Mouse (Mus musculus) stomach, embryonic 14.5 days (tissue): ENCODE data around the gene A730071L15Rik. TPM values are rescaled to one million over a fixed set of nuclear protein-coding genes. Genes with fewer than 3 reads are reported as not detected.

Experiments used
- ATAC-seq: fragments of 200-750 bp; cut with Nextera tagmentation; 2 replicates; pipeline ENCODE4 v1.8.0; 2017; ENCODE audit warnings: low read depth, moderate TSS enrichment; ENCODE audit not compliant: insufficient number of reproducible peaks, insufficient read depth, low FRiP score
- H3K27ac ChIP-seq: fragments of 300-500 bp; sonication (generic); 2 replicates; pipeline ENCODE4 v1.5.1; 2014; ENCODE audit warnings: mild to moderate bottlenecking, low read length, moderate library complexity, mixed read lengths
- H3K27me3 ChIP-seq: fragments of 300-500 bp; sonication (generic); 2 replicates; pipeline ENCODE4 v1.6.1; 2014; ENCODE audit warnings: low read length, control low read depth, mixed read lengths; ENCODE audit not compliant: control insufficient read depth, insufficient read depth
- H3K36me3 ChIP-seq: fragments of 300-500 bp; sonication (generic); 2 replicates; pipeline ENCODE4 v1.6.1; 2014; ENCODE audit warnings: mild to moderate bottlenecking, control low read depth, low read length, moderate library complexity, mixed read lengths; ENCODE audit not compliant: control insufficient read depth, insufficient read depth
- H3K4me1 ChIP-seq: fragments of 300-500 bp; sonication (generic); 2 replicates; pipeline ENCODE4 v1.6.1; 2014; ENCODE audit warnings: low read length, control low read depth, mixed read lengths; ENCODE audit not compliant: control insufficient read depth, insufficient read depth
- H3K4me2 ChIP-seq: fragments of 300-500 bp; sonication (generic); replicated peaks from 2 replicates; pipeline ENCODE4 v1.6.1; 2014; ENCODE audit warnings: low read depth, low read length, control low read depth
- H3K4me3 ChIP-seq: fragments of 300-500 bp; sonication (generic); 2 replicates; pipeline ENCODE4 v1.5.1; 2014; ENCODE audit warnings: low read depth, low read length, control low read depth
- H3K9ac ChIP-seq: fragments of 300-500 bp; sonication (generic); replicated peaks from 2 replicates; pipeline ENCODE4 v1.6.1; 2014; ENCODE audit warnings: low read depth, mild to moderate bottlenecking, control low read depth, low read length, moderate library complexity, mixed read lengths
- H3K9me3 ChIP-seq: fragments of 300-500 bp; sonication (generic); 2 replicates; pipeline ENCODE4 v1.6.1; 2016; ENCODE audit warnings: low read depth, low read length, control low read depth; ENCODE audit not compliant: control insufficient read depth
- WGBS: fragments of 180-500 bp; shearing (Covaris S2); extraction: QIAGEN DNeasy Blood & Tissue Kit; methylation state at CpG from one replicate; pipeline ENCODE4 v1.1.7; 2014; 5-methylcytosine and 5-hydroxymethylcytosine counted together
- polyA plus RNA-seq: library from polyadenylated mRNA; unstranded; fragments of >200 nt; fragmentation: Nextera tagmentation; extraction: Ambion mirVana; gene quantifications from 2 replicates; pipeline ENCODE4 v1.2.1, GENCODE M21; 2014

The A730071L15Rik gene
- polyA plus RNA-seq, 1 experiment from 2014 or later = 0.93 TPM

DNA sequence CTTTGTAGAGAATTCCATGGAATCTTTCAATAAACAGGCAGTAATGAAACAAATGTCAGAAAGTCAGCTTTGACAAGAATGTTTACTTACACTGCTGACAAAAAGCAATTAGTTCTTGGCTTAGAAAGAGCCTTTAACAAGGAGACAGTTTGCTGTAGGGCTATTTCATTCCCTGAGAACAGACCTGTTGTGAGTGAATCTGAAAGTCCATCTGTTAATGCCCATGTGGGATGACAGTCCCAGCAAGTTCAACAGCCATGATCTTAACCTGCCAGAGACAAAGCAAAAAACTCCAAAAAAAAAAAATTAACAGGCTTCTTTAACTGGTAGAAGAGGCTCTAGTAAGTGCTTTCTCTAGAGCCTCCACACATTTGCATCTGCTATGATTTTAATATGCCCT, 38.3 kb upstream of the A730071L15Rik start:
- Histone ChIP-seq H3K4me1 (no peaks in the 10 kb centered on the region), H3K27ac (no peak overlapping the region), H3K9me3 (no peaks in the 10 kb centered on the region), H3K27me3 (no peaks in the 10 kb centered on the region), H3K9ac (no peak overlapping the region), H3K36me3 (no peaks in the 10 kb centered on the region), H3K4me3 (no peak overlapping the region), H3K4me2 (no peak overlapping the region)
- no peak for ATAC-seq

DNA sequence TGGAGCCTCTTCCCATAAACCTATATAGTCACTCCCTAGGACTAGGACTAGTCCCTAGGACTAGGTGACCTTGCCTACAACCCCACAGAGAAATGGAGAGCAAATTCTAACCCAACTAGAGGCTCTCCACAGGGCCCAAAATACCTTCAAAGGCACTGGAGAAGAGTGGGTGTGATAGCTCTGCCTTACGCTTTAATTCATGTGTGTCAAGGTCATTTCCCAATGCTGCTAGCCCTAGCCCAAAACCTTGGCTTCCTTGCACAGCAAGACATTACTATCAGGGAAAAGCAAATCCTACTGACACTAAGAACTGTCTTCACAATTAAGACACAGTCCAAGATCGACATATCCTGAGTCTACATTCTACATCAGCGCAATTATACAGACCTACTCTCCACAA, 36.8 kb upstream of the A730071L15Rik start:
- no peak overlapping the region for H3K9ac ChIP-seq
- H3K4me2 ChIP-seq = no peak overlapping the region
- no peak overlapping the region for H3K4me3 ChIP-seq
- H3K27me3 ChIP-seq = no peaks in the 10 kb centered on the region
- WGBS = 96% methylated on average over 3 of the region's 3 CpGs
- H3K27ac ChIP-seq = no peak overlapping the region
- no peaks in the 10 kb centered on the region for H3K9me3 ChIP-seq
- H3K4me1 ChIP-seq = no peaks in the 10 kb centered on the region
- no peaks in the 10 kb centered on the region for H3K36me3 ChIP-seq
- no peak for ATAC-seq

DNA sequence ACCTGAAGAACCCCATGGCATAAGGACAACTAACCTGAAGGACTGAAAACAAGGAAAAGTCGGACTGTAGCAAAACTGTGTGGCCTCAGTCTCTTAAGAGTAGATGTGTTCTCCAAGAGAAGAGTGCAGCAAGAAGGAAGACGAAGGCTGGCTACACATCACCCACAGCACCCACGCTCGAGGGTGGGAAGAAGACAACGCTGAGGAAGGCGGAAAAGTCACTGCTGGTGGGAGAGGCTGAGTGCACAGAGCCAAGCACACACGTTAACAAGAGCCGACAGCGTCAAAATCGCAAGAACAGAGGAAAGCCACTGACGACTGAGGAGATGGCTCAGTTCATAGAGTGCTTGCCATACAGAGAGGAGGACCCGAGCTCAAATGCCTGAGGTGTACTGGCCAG, 36.1 kb upstream of the A730071L15Rik start:
- Histone ChIP-seq H3K27me3 (no peaks in the 10 kb centered on the region), H3K27ac (no peak overlapping the region), H3K9ac (no peak overlapping the region), H3K4me2 (no peak overlapping the region), H3K36me3 (no peaks in the 10 kb centered on the region), H3K4me3 (no peak overlapping the region), H3K4me1 (no peaks in the 10 kb centered on the region), H3K9me3 (no peaks in the 10 kb centered on the region)
- ATAC-seq = no peak
- 90% methylated on average over 12 of the region's 12 CpGs for WGBS

DNA sequence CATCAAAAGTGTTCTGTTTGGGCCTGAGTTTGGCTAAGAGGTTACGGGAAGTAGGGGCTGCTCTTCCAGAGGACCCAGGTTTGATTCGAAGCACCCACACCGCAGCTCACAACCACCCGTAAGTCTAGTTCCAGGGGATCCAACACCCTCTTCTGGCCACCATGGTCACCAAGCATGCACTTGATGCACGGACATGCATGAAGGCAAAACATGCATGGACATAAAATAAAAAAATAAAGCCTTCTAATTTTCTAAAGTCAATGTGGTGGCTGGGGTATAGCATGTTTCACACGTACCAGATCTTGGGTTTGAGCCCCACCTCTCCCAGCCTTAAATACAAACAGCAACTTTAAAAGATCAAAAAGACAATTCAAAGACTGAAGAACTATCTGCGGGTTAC, 35.0 kb upstream of the A730071L15Rik start:
- 96% methylated on average over 7 of the region's 7 CpGs for WGBS
- Histone ChIP-seq H3K9me3 (no peaks in the 10 kb centered on the region), H3K4me3 (no peak overlapping the region), H3K27ac (no peak overlapping the region), H3K27me3 (no peaks in the 10 kb centered on the region), H3K36me3 (no peaks in the 10 kb centered on the region), H3K4me2 (no peak overlapping the region), H3K4me1 (no peaks in the 10 kb centered on the region), H3K9ac (no peak overlapping the region)
- ATAC-seq = no peak

DNA sequence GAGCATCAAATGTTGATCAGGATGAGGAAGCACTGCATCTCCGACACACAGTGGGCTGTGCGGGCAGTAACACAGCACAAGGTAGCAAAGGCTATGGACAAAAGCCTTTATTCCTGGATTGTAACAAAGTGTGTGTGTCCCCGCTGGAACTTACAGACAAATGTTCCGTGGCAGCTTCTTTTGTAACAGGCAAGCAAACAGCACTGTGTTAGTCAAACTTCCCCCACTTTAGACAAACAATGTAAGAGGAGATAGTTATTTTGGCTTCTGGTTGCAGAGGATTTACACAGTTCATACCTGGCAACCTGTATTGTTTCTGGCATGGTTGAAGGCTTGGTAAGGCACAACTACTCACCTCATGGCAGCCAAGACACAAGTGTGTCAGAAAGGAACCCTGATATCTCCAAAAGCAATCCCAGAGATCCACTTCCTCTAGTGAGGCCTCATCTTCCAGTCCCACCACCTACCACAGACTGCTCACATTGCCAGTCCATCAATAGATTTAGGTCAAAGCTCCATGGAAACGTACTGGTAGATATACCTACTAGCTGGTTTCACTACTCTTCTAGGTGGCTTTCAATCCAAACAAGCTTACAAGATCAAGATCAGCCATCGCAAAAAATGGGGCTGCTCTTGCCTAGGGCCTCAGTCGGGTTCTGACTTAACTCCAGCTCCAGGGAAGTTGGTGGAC, 34.3 kb upstream of the A730071L15Rik start:
- H3K4me2 ChIP-seq = no peak overlapping the region
- H3K9me3 ChIP-seq = no peaks in the 10 kb centered on the region
- no peak overlapping the region for H3K27ac ChIP-seq
- no peaks in the 10 kb centered on the region for H3K27me3 ChIP-seq
- ATAC-seq = no peak
- H3K4me3 ChIP-seq = no peak overlapping the region
- 79% methylated on average over 7 of the region's 7 CpGs for WGBS
- H3K4me1 ChIP-seq = no peaks in the 10 kb centered on the region
- no peaks in the 10 kb centered on the region for H3K36me3 ChIP-seq
- no peak overlapping the region for H3K9ac ChIP-seq

DNA sequence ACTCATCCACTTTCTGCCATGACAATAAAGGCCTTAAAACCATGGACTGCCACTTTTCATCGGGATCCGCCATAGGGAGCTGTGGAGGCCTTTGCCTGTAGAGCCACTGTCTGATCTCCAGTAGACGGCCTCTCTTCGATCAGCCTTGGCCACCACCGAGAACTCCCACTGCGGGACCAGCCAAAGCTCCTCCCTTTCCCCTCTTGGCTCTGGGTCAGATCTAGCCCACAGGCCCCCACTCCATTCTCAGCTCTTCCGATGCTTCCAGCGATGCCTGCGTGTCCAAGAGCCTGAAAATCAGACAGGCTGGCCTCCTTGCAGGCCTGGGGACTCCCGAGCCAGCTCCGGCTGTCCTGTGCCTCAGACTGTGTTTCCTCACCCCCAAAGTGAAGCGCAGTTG, 33.5 kb upstream of the A730071L15Rik start:
- 94% methylated on average over 12 of the region's 12 CpGs for WGBS
- Histone ChIP-seq H3K9me3 (no peaks in the 10 kb centered on the region), H3K9ac (no peak overlapping the region), H3K4me3 (no peak overlapping the region), H3K4me1 (no peaks in the 10 kb centered on the region), H3K27me3 (no peaks in the 10 kb centered on the region), H3K4me2 (no peak overlapping the region), H3K36me3 (no peaks in the 10 kb centered on the region), H3K27ac (no peak overlapping the region)
- ATAC-seq = no peak

DNA sequence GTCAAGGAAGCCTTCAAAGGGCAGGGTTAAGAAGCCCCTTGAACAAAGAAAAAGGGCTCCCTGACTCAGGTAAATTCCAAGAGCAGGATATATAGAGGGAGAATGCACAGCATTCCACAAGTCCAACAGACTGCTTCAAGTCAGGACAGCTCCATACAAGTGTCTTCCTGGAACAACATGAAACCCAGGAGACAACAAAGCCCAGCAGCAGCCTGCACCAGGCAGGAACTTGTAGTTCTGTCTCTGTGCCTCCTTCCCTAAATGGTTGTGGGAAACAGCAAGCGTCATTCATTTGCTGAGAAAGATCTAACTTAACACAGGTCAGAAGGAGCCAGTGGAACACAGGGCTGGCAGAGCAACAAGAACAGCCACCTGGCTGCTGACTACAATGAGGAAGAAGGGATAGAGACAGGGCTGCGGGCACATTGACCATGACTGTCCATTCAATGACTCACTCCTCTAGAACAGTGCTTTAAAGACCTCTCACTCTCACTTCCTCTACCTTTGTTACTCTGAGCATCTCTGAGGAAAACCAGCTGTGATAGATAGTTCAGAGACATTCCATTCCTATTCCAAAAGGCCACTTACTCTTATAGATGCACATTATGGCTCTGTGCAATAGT, 30.7 kb upstream of the A730071L15Rik start:
- no peak for ATAC-seq
- H3K27ac ChIP-seq = no peak overlapping the region

DNA sequence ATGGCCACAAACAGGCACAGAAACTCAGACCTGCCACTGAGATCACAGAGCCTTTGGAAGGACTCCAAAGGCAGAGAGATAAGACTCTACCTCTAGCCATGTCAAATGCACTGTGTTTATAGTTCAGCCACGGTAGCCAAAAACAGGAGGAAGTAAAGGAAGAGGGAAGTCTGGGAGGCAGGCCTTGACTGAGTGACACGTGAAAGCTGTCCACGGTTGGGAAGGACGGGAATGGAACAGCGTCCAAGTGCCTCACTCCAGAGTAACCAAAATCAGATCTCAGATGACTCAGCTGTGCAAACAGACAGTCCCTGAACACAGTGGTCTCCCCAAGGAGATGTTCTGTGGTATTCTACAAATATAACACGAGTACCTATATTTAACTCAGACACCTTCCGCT, 25.1 kb upstream of the A730071L15Rik start:
- H3K4me2 ChIP-seq = no peak overlapping the region
- no peak overlapping the region for H3K27ac ChIP-seq
- H3K9ac ChIP-seq = no peak overlapping the region
- H3K9me3 ChIP-seq = no peaks in the 10 kb centered on the region
- H3K4me3 ChIP-seq = no peak overlapping the region
- H3K4me1 ChIP-seq = peaks cover 11% of the 10 kb centered on the region; the same call in 1 of the 2 replicates
- no peaks in the 10 kb centered on the region for H3K27me3 ChIP-seq
- no peaks in the 10 kb centered on the region for H3K36me3 ChIP-seq
- no peak for ATAC-seq
- 45% methylated on average over 7 of the region's 7 CpGs for WGBS

More for the DNA sequence above, 30.7 kb upstream of the A730071L15Rik start:
- Histone ChIP-seq H3K36me3 (no peaks in the 10 kb centered on the region), H3K9me3 (no peaks in the 10 kb centered on the region), H3K4me3 (no peak overlapping the region), H3K4me2 (no peak overlapping the region), H3K9ac (no peak overlapping the region), H3K4me1 (no peaks in the 10 kb centered on the region), H3K27me3 (no peaks in the 10 kb centered on the region)
- WGBS = 68% methylated on average over 2 of the region's 2 CpGs

DNA sequence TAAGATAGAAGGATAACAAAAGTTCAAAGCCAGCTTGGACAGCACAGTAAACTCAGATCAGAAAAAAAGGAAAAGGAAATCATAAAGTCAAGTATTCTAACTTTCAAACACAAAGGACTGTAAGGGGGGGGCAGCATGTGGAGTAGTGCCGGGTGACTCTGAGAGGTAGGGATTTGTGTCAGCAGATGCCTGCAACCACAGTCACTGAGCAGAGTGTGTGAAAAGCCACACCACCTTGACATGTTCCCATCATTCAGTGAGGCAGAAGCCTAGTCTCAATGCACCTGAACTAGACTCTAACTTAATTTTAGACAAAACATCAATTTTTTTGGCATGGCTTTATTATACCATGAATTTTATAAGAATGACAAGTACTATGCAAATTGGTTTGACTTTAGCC, 24.3 kb upstream of the A730071L15Rik start:
- Histone ChIP-seq H3K4me3 (no peak overlapping the region), H3K27ac (no peak overlapping the region), H3K27me3 (no peaks in the 10 kb centered on the region), H3K9me3 (no peaks in the 10 kb centered on the region), H3K4me2 (no peak overlapping the region), H3K36me3 (no peaks in the 10 kb centered on the region), H3K4me1 (peaks cover 13% of the 10 kb centered on the region; the same call in 1 of the 2 replicates), H3K9ac (no peak overlapping the region)
- WGBS = 47% methylated on average over 1 of the region's 1 CpGs
- ATAC-seq = no peak
